Mouse (Mus musculus) hindbrain, embryonic 13.5 days (tissue): Measurements from ENCODE around the gene Syde1. TPM values are rescaled to one million over a fixed set of nuclear protein-coding genes. Genes with fewer than 3 reads are reported as not detected.

Experiments
- ATAC-seq: fragments of 200-750 bp; cut with Nextera tagmentation; 2 replicates; pipeline ENCODE4 v1.8.0; 2017; ENCODE audit warnings: moderate TSS enrichment; ENCODE audit not compliant: low FRiP score
- H3K27ac ChIP-seq: fragments of 300-500 bp; sonication (generic); 2 replicates; pipeline ENCODE4 v1.5.1; 2015; ENCODE audit warnings: inconsistent platforms, mild to moderate bottlenecking, moderate library complexity
- H3K27me3 ChIP-seq: fragments of 300-500 bp; sonication (generic); 2 replicates; pipeline ENCODE4 v1.6.1; 2015; ENCODE audit warnings: mild to moderate bottlenecking, inconsistent platforms
- H3K36me3 ChIP-seq: fragments of 300-500 bp; sonication (generic); 2 replicates; pipeline ENCODE4 v1.6.1; 2015; ENCODE audit warnings: mild to moderate bottlenecking, inconsistent platforms
- H3K4me1 ChIP-seq: fragments of 300-500 bp; sonication (generic); replicated peaks from 2 replicates; pipeline ENCODE4 v1.6.1; 2015; ENCODE audit warnings: inconsistent platforms
- H3K4me2 ChIP-seq: fragments of 300-500 bp; sonication (generic); 2 replicates; pipeline ENCODE4 v1.6.1; 2015; ENCODE audit warnings: inconsistent platforms, mild to moderate bottlenecking, moderate library complexity
- H3K4me3 ChIP-seq: fragments of 300-500 bp; sonication (generic); 2 replicates; pipeline ENCODE4 v1.5.1; 2015; ENCODE audit warnings: mild to moderate bottlenecking, inconsistent platforms
- H3K9ac ChIP-seq: fragments of 300-500 bp; sonication (generic); 2 replicates; pipeline ENCODE4 v1.6.1; 2015; ENCODE audit warnings: mild to moderate bottlenecking, inconsistent platforms
- H3K9me3 ChIP-seq: fragments of 300-500 bp; sonication (generic); 2 replicates; pipeline ENCODE4 v1.6.1; 2016; ENCODE audit warnings: inconsistent platforms
- WGBS: fragments of 180-500 bp; shearing (Covaris S2); methylation state at CpG from one replicate; pipeline ENCODE4 v1.1.7; 2015; 5-methylcytosine and 5-hydroxymethylcytosine counted together
- polyA plus RNA-seq: library from polyadenylated mRNA; unstranded; fragments of >200 nt; fragmentation: Nextera tagmentation; extraction: Ambion mirVana; gene quantifications from 2 replicates; pipeline ENCODE4 v1.2.1, GENCODE M21; 2015

The Syde1 gene
- polyA plus RNA-seq, 1 experiment from 2014 or later: 4.6 TPM

GRCm38 (mm10) chr10:78590744-78591143, 1.0 kb downstream of the Syde1 start:
- H3K9ac ChIP-seq: peak overlapping the region; percentile 78
- peak overlapping the region; percentile 35; the same call in 1 of the 2 replicates for H3K27ac ChIP-seq
- H3K27me3 ChIP-seq: peaks cover 10% of the 10 kb centered on the region
- no peak for ATAC-seq
- 55% methylated on average over 9 of the region's 9 CpGs for WGBS
- no peaks in the 10 kb centered on the region for H3K9me3 ChIP-seq
- peaks cover 14% of the 10 kb centered on the region for H3K36me3 ChIP-seq
- H3K4me3 ChIP-seq: peak overlapping the region; percentile 52
- peak overlapping the region; percentile 79 for H3K4me2 ChIP-seq
- H3K4me1 ChIP-seq: peaks cover 18% of the 10 kb centered on the region

GRCm38 (mm10) chr10:78589901-78590300, 1.9 kb downstream of the Syde1 start:
- peaks cover 18% of the 10 kb centered on the region for H3K4me1 ChIP-seq
- no peak overlapping the region for H3K4me3 ChIP-seq
- WGBS: 94% methylated on average over 8 of the region's 8 CpGs
- no peaks in the 10 kb centered on the region for H3K9me3 ChIP-seq
- ATAC-seq: no peak
- H3K27ac ChIP-seq: no peak overlapping the region
- no peak overlapping the region for H3K4me2 ChIP-seq
- H3K9ac ChIP-seq: no peak overlapping the region
- peaks cover 10% of the 10 kb centered on the region for H3K27me3 ChIP-seq
- H3K36me3 ChIP-seq: peaks cover 22% of the 10 kb centered on the region

GRCm38 (mm10) chr10:78589291-78589690, 2.5 kb downstream of the Syde1 start:
- H3K27me3 ChIP-seq: peaks cover 10% of the 10 kb centered on the region
- 97% methylated on average over 18 of the region's 18 CpGs for whole genome bisulfite sequencing
- ATAC-seq: no peak

DNA sequence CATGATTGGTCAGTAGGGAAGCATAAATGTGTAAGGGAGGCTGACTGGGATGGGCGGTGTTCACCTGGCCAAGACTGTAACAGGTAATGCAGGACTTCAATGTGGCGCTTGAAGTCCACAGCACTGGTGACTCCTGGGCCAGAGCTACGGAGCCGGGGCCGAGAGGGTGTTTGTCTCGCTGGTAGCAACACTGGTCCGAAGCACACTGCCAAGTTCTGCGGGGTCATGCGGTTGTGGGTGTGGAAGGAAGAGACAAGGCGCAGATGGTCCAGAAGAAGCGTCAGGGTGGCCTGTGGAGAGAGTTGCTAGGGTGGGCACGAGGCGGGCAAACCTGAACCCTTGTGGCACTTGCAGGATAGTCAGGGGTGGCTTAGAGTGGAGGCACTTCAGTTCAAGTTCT, 5.7 kb downstream of the Syde1 start:
- Histone ChIP-seq H3K9ac (no peak overlapping the region), H3K9me3 (no peaks in the 10 kb centered on the region), H3K4me3 (no peak overlapping the region), H3K36me3 (peaks cover 59% of the 10 kb centered on the region), H3K4me2 (no peak overlapping the region), H3K4me1 (peaks cover 5% of the 10 kb centered on the region), H3K27me3 (peaks cover 4% of the 10 kb centered on the region; the same call in 1 of the 2 replicates), H3K27ac (no peak overlapping the region)
- WGBS: 95% methylated on average over 13 of the region's 13 CpGs
- ATAC-seq: no peak

More at GRCm38 (mm10) chr10:78589291-78589690, 2.5 kb downstream of the Syde1 start:
- no peaks in the 10 kb centered on the region for H3K9me3 ChIP-seq
- H3K27ac ChIP-seq: no peak overlapping the region
- no peak overlapping the region for H3K4me2 ChIP-seq
- H3K36me3 ChIP-seq: peaks cover 29% of the 10 kb centered on the region
- H3K4me1 ChIP-seq: peaks cover 18% of the 10 kb centered on the region
- H3K4me3 ChIP-seq: no peak overlapping the region
- no peak overlapping the region for H3K9ac ChIP-seq

GRCm38 (mm10) chr10:78585606-78586005, 6.2 kb downstream of the Syde1 start:
- H3K27me3 ChIP-seq: no peaks in the 10 kb centered on the region; the same call in 1 of the 2 replicates
- no peaks in the 10 kb centered on the region for H3K9me3 ChIP-seq
- H3K36me3 ChIP-seq: peaks cover 63% of the 10 kb centered on the region
- H3K4me1 ChIP-seq: peaks cover under 1% of the 10 kb centered on the region; the same call in 1 of the 2 replicates
- ATAC-seq: no peak
- 88% methylated on average over 22 of the region's 22 CpGs for WGBS
- no peak overlapping the region for H3K4me2 ChIP-seq
- no peak overlapping the region for H3K27ac ChIP-seq
- H3K9ac ChIP-seq: no peak overlapping the region
- no peak overlapping the region for H3K4me3 ChIP-seq

DNA sequence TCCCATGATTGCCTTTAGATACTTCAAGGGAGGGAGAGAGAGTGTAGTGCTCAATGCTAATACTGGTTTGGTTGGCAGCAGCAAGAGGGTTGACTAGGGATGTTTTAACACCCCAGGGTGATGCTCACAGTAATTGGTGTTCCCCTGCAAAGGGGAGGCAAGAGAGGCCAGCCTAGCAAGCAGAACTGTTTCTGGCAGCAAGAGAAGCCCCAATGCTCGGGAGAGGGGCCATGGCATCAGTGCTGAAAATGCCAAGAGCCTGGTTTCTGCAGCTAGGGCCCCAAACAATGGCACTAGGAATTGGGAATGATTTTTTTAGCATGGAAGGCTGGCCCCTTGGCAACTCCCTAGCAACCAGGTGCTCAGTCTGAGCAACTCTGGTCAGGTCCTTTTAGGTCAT, 6.8 kb downstream of the Syde1 start:
- H3K9me3 ChIP-seq: no peaks in the 10 kb centered on the region
- H3K4me3 ChIP-seq: no peak overlapping the region
- ATAC-seq: no peak
- no peaks in the 10 kb centered on the region for H3K4me1 ChIP-seq
- H3K36me3 ChIP-seq: peaks cover 69% of the 10 kb centered on the region
- H3K9ac ChIP-seq: no peak overlapping the region
- H3K4me2 ChIP-seq: no peak overlapping the region
- 83% methylated on average over 1 of the region's 1 CpGs for WGBS
- H3K27me3 ChIP-seq: no peaks in the 10 kb centered on the region
- no peak overlapping the region for H3K27ac ChIP-seq

- H3K36me3 ChIP-seq: peaks cover 79% of the 10 kb centered on the region
- 89% methylated on average over 3 of the region's 3 CpGs for WGBS
Observed at GRCm38 (mm10) chr10:78583939-78584338, 7.8 kb downstream of the Syde1 start.

GRCm38 (mm10) chr10:78583347-78583746, 8.4 kb downstream of the Syde1 start:
- 83% methylated on average over 9 of the region's 9 CpGs for WGBS
- ATAC-seq: no peak
- Histone ChIP-seq H3K9me3 (no peaks in the 10 kb centered on the region), H3K27ac (no peak overlapping the region), H3K4me1 (no peaks in the 10 kb centered on the region), H3K4me2 (no peak overlapping the region), H3K4me3 (no peak overlapping the region), H3K27me3 (no peaks in the 10 kb centered on the region), H3K36me3 (peaks cover 85% of the 10 kb centered on the region), H3K9ac (no peak overlapping the region)

More at GRCm38 (mm10) chr10:78583939-78584338, 7.8 kb downstream of the Syde1 start:
- no peak for ATAC-seq
- no peak overlapping the region for H3K9ac ChIP-seq
- H3K27me3 ChIP-seq: no peaks in the 10 kb centered on the region
- no peaks in the 10 kb centered on the region for H3K4me1 ChIP-seq
- no peaks in the 10 kb centered on the region for H3K9me3 ChIP-seq
- no peak overlapping the region for H3K27ac ChIP-seq
- H3K4me2 ChIP-seq: no peak overlapping the region
- H3K4me3 ChIP-seq: no peak overlapping the region

- whole genome bisulfite sequencing: 91% methylated on average over 7 of the region's 7 CpGs
- peaks cover 91% of the 10 kb centered on the region for H3K36me3 ChIP-seq
Observed at GRCm38 (mm10) chr10:78581121-78581520, 10.6 kb downstream of the Syde1 start.

GRCm38 (mm10) chr10:78578204-78578603, 13.6 kb downstream of the Syde1 start:
- Histone ChIP-seq H3K4me1 (peaks cover 16% of the 10 kb centered on the region), H3K9me3 (no peaks in the 10 kb centered on the region), H3K4me3 (no peak overlapping the region), H3K27me3 (no peaks in the 10 kb centered on the region), H3K4me2 (no peak overlapping the region), H3K9ac (no peak overlapping the region), H3K27ac (no peak overlapping the region), H3K36me3 (peaks cover 62% of the 10 kb centered on the region)
- no peak for ATAC-seq
- WGBS: 83% methylated on average over 3 of the region's 3 CpGs

More at GRCm38 (mm10) chr10:78581121-78581520, 10.6 kb downstream of the Syde1 start:
- Histone ChIP-seq H3K4me2 (no peak overlapping the region), H3K9me3 (no peaks in the 10 kb centered on the region), H3K27me3 (no peaks in the 10 kb centered on the region), H3K4me3 (no peak overlapping the region), H3K4me1 (peaks cover 1% of the 10 kb centered on the region; the same call in 1 of the 2 replicates), H3K27ac (no peak overlapping the region), H3K9ac (no peak overlapping the region)
- ATAC-seq: no peak

- 94% methylated on average over 16 of the region's 16 CpGs for WGBS
- Histone ChIP-seq H3K27me3 (no peaks in the 10 kb centered on the region), H3K9ac (no peak overlapping the region), H3K9me3 (no peaks in the 10 kb centered on the region), H3K4me3 (no peak overlapping the region), H3K4me1 (peaks cover 16% of the 10 kb centered on the region), H3K36me3 (peaks cover 49% of the 10 kb centered on the region), H3K27ac (no peak overlapping the region), H3K4me2 (no peak overlapping the region)
- no peak for ATAC-seq
Observed at GRCm38 (mm10) chr10:78576435-78577184, 15.2 kb downstream of the Syde1 start.

DNA sequence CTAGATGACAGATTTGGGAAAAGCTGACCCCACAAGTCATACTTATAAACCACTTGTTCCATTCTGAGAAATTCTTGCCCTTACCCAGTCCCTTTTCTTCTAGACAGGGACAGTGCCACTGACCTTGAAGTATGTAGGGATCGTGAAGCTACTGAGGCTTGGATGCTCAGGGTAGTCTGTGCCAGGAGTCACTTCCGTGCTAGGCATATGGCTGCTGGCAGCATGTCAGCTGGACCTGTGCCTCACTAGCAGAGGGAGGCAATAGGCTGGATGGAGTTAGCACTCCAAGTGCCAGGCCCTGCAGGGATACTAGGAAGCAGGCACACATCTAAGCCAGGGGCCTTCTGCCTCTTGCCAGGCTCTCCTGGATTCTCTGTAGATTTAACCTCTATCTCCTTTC, 16.1 kb downstream of the Syde1 start:
- 0 out of 2 replicates have a peak overlapping the region, but pooled peaks have one; percentile 86 for H3K27ac ChIP-seq
- H3K27me3 ChIP-seq: no peaks in the 10 kb centered on the region
- WGBS: 76% methylated on average over 2 of the region's 2 CpGs
- H3K4me1 ChIP-seq: peaks cover 16% of the 10 kb centered on the region
- H3K9me3 ChIP-seq: no peaks in the 10 kb centered on the region
- H3K4me2 ChIP-seq: peak overlapping the region; percentile 62
- peaks cover 39% of the 10 kb centered on the region for H3K36me3 ChIP-seq
- no peak for ATAC-seq
- peak overlapping the region; percentile 82 for H3K9ac ChIP-seq
- peak overlapping the region; percentile 63 for H3K4me3 ChIP-seq
